Mouse (Mus musculus): ENCODE data around the gene Gns. TPM values are rescaled to one million over a fixed set of nuclear protein-coding genes. Genes with fewer than 3 reads are reported as not detected.

The Gns gene
- polyA plus RNA-seq, 1 experiment from 2014 or later = 63.2 TPM

DNA sequence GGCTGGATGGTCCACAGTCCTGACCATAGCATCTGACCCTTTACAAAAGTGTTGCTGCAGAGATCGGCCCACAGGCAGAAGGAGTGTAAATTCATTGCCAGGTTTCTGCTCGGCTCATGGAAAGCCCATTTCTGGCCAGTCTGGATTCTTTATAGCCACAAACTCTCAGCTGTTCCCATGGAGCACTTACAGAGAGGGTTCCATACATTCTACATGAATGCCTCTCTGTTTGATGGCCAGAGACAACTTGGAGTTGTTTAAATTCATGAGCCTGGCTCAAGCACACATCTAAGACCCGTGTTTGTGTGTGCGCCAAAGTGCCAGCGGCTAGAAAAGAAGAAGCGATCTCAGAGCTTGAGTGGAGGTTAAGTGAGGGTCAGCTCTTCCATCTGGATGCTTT, 29.4 kb downstream of the Gns start:
- no peak overlapping the region for H3K27ac ChIP-seq
- H3K9me3 ChIP-seq (replicated peaks; ENCODE audit: low read length) = no peaks in the 10 kb centered on the region
- H3K9ac ChIP-seq (ENCODE audit: low read depth, low read length) = no peak overlapping the region
- peaks cover 69% of the 10 kb centered on the region for H3K36me3 ChIP-seq (ENCODE audit: insufficient read depth, low read length)
- H3K4me2 ChIP-seq (ENCODE audit: low read length) = no peak overlapping the region
- H3K4me1 ChIP-seq (replicated peaks; ENCODE audit: insufficient read depth, low read length) = no peaks in the 10 kb centered on the region
- DNase-seq (ENCODE audit: low spot score) = no peak
- H3K27me3 ChIP-seq (ENCODE audit: insufficient read depth, low read length) = no peaks in the 10 kb centered on the region
- H3K4me3 ChIP-seq (replicated peaks; ENCODE audit: low read depth, low read length) = no peak overlapping the region
- no peak for ATAC-seq (replicated peaks; ENCODE audit: low FRiP score, low read depth)
- no peak for TF ChIP-seq CTCF (IDR thresholded peaks at IDR 0.05; ENCODE audit: low read depth)
- WGBS = 73% methylated on average over 6 of the region's 6 CpGs

DNA sequence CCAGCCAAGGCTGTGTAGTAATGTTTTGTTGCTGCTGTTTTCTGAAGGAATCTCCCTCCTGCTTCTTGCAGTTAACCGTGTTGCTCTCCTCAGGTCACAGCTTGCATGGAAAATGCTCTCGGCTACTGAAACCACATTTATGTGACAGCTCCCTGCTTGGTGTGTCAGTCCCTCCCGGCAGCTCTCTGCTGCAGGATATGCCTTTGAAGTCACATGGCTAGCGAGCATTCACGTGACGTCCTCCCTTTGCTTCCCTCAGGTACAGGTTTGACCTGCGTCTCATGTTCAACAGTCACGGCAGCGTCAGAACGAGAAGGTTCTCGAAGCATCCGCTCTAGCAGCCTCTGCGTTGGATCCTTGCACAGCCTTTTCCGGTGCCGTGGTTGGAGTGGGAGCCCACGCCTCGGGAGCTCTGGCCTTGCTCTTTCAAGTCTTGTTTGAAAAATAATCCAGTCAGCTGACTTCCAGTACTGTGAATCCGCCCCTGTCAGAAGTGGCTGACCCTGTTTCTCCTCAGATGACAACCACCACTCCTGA, 30.0 kb downstream of the Gns start:
- no peak for TF ChIP-seq CTCF (IDR thresholded peaks at IDR 0.05; ENCODE audit: low read depth)

DNA sequence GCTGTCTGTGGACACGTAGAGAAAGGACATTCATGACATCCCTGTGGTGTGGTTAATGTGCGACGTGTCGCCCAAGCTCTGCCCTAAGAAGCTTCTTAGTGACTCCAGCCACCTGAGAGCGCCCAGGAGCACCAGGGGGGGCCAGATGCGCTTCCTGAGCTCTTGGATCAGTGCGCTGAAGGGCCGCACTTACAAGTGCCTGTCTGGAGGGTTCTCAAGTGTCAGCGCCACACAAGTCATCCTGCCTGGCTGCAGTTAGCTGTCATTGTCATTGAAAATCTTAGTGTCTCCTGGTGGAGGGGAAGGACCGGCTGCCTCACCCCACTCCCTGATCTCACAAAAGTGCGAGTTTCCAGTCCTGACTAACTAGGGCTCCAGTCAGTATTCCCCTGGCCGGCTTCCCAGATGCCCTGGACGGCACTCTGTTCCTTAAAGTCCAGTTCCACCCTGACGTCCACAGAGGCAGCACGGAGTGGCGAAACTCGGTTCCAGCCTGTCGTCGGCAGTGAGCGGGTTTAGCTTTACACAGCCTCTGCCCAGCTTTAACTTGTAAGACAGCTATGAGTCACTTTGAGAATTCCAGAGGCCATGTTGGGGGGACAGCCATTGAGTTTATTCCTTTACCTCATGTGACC, 30.8 kb downstream of the Gns start:
- DNase-seq (ENCODE audit: low spot score) = no peak
- 75% methylated on average over 20 of the region's 20 CpGs for WGBS
- Histone ChIP-seq H3K36me3 (ENCODE audit: insufficient read depth, low read length) (peaks cover 55% of the 10 kb centered on the region), H3K4me1 (replicated peaks; ENCODE audit: insufficient read depth, low read length) (no peaks in the 10 kb centered on the region), H3K27ac (no peak overlapping the region), H3K9me3 (replicated peaks; ENCODE audit: low read length) (no peaks in the 10 kb centered on the region), H3K27me3 (ENCODE audit: insufficient read depth, low read length) (no peaks in the 10 kb centered on the region), H3K4me3 (replicated peaks; ENCODE audit: low read depth, low read length) (no peak overlapping the region), H3K9ac (ENCODE audit: low read depth, low read length) (no peak overlapping the region), H3K4me2 (ENCODE audit: low read length) (no peak overlapping the region)
- TF ChIP-seq CTCF (IDR thresholded peaks at IDR 0.05; ENCODE audit: low read depth) = no peak
- no peak for ATAC-seq (replicated peaks; ENCODE audit: low FRiP score, low read depth)

More for the DNA sequence above, 30.0 kb downstream of the Gns start:
- no peaks in the 10 kb centered on the region for H3K27me3 ChIP-seq (ENCODE audit: insufficient read depth, low read length)
- ATAC-seq (replicated peaks; ENCODE audit: low FRiP score, low read depth) (no peak), DNase-seq (ENCODE audit: low spot score) (no peak)
- no peaks in the 10 kb centered on the region for H3K4me1 ChIP-seq (replicated peaks; ENCODE audit: insufficient read depth, low read length)
- no peak overlapping the region for H3K27ac ChIP-seq
- no peak overlapping the region for H3K4me3 ChIP-seq (replicated peaks; ENCODE audit: low read depth, low read length)
- peaks cover 63% of the 10 kb centered on the region for H3K36me3 ChIP-seq (ENCODE audit: insufficient read depth, low read length)
- 71% methylated on average over 18 of the region's 18 CpGs for WGBS
- H3K4me2 ChIP-seq (ENCODE audit: low read length) = no peak overlapping the region
- no peaks in the 10 kb centered on the region for H3K9me3 ChIP-seq (replicated peaks; ENCODE audit: low read length)
- H3K9ac ChIP-seq (ENCODE audit: low read depth, low read length) = no peak overlapping the region

DNA sequence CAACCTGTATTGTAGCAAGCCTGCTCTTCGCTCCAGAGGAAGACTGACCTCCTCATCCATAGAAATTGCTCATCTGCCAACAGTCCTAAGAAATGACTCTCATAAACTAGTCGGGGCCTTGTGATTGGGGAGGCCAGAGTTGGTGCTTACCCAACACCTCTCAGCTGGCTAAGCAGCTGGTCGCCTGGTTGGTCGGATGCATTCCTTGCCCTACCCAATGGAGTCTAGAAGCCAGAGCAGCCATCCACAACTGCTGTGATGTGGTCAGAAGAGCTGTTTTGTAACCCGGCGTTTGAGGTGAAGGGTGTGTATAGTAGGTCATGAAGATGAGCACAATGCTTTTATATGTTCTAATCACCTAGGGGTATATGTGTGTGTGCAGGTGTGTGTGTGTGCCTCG, 33.7 kb downstream of the Gns start:
- no peaks in the 10 kb centered on the region for H3K4me1 ChIP-seq (replicated peaks; ENCODE audit: insufficient read depth, low read length)
- DNase-seq (ENCODE audit: low spot score) = no peak
- no peak overlapping the region for H3K4me3 ChIP-seq (replicated peaks; ENCODE audit: low read depth, low read length)
- no peak for ATAC-seq (replicated peaks; ENCODE audit: low FRiP score, low read depth)
- no peak overlapping the region for H3K27ac ChIP-seq
- TF ChIP-seq CTCF (IDR thresholded peaks at IDR 0.05; ENCODE audit: low read depth) = no peak
- no peaks in the 10 kb centered on the region for H3K27me3 ChIP-seq (ENCODE audit: insufficient read depth, low read length)
- no peaks in the 10 kb centered on the region for H3K9me3 ChIP-seq (replicated peaks; ENCODE audit: low read length)
- WGBS = 81% methylated on average over 7 of the region's 7 CpGs
- H3K9ac ChIP-seq (ENCODE audit: low read depth, low read length) = no peak overlapping the region
- H3K4me2 ChIP-seq (ENCODE audit: low read length) = no peak overlapping the region
- peaks cover 26% of the 10 kb centered on the region for H3K36me3 ChIP-seq (ENCODE audit: insufficient read depth, low read length)

DNA sequence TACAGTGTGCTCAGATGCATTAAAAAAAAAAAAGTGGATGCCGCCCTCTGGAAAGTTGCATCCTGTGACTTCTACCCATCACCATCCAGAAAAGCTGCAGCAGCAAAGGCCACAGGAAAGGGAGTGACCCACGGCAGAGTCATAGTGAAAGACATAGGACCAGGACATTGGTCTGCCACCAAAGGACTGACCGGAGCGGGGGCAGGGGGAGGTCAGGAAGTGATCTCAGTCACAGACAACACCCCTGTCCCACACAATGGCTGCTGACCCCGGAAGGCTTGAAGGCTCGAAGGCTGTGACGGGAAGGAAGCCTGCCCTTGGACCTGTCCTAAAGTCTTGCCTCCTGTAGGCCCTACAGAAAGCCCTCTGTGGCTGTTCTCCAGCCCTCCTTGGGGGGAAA, 36.1 kb downstream of the Gns start:
- Histone ChIP-seq H3K9me3 (replicated peaks; ENCODE audit: low read length) (no peaks in the 10 kb centered on the region), H3K27ac (no peak overlapping the region), H3K4me2 (ENCODE audit: low read length) (no peak overlapping the region), H3K36me3 (ENCODE audit: insufficient read depth, low read length) (0 out of 2 replicates have a peak, but pooled peaks cover 7% of the 10 kb centered on the region), H3K4me1 (replicated peaks; ENCODE audit: insufficient read depth, low read length) (no peaks in the 10 kb centered on the region), H3K27me3 (ENCODE audit: insufficient read depth, low read length) (no peaks in the 10 kb centered on the region), H3K4me3 (replicated peaks; ENCODE audit: low read depth, low read length) (no peak overlapping the region), H3K9ac (ENCODE audit: low read depth, low read length) (no peak overlapping the region)
- WGBS = 78% methylated on average over 7 of the region's 7 CpGs
- ATAC-seq (replicated peaks; ENCODE audit: low FRiP score, low read depth) = no peak
- DNase-seq (ENCODE audit: low spot score) = no peak
- TF ChIP-seq CTCF (IDR thresholded peaks at IDR 0.05; ENCODE audit: low read depth) = no peak

DNA sequence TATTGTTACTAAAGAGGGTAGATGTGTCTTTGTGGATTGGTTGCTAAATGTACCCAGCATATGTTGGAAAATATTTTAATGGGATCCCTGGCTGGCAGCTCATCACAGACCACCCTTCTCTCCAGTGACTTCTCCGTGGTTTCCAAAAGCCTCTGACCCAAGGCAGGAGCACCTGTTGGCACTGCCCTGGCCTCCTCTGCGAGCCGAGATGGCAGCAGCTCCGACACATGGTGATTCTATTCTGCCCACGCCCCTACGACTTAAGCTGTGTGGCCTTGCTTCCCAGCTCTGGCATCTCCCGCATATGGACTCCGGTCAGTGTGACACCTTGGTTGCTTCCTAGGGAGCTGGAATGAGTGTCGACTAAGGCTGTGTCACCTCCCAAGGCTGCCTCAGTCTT, 38.2 kb downstream of the Gns start:
- Histone ChIP-seq H3K27ac (no peak overlapping the region), H3K27me3 (ENCODE audit: insufficient read depth, low read length) (no peaks in the 10 kb centered on the region), H3K4me3 (replicated peaks; ENCODE audit: low read depth, low read length) (no peak overlapping the region), H3K9ac (ENCODE audit: low read depth, low read length) (no peak overlapping the region), H3K4me1 (replicated peaks; ENCODE audit: insufficient read depth, low read length) (no peaks in the 10 kb centered on the region), H3K9me3 (replicated peaks; ENCODE audit: low read length) (no peaks in the 10 kb centered on the region), H3K4me2 (ENCODE audit: low read length) (no peak overlapping the region), H3K36me3 (ENCODE audit: insufficient read depth, low read length) (no peaks in the 10 kb centered on the region)
- TF ChIP-seq CTCF (IDR thresholded peaks at IDR 0.05; ENCODE audit: low read depth) = no peak
- no peak for DNase-seq (ENCODE audit: low spot score)
- no peak for ATAC-seq (replicated peaks; ENCODE audit: low FRiP score, low read depth)
- WGBS = 70% methylated on average over 9 of the region's 9 CpGs

DNA sequence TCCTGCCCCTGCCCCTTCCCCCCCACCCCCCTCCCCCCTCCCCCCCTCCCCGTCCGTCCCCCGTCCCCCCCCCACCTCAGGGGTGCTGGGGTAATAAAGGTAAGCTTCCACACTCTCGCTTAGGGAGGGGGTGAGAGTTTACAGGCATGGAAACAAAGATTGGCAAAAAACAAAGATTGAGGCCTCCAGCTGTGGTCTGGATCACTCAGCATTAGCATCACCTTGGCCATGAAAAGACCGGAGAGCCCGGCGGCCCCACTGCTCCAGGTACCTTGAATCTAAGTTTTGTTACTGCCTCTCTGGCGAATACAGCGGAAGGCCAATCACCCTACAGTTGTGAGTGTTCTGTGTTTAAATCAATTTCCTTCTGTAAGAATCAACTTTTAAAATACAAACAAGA, 39.1 kb downstream of the Gns start:
- ATAC-seq (replicated peaks; ENCODE audit: low FRiP score, low read depth) = no peak
- 78% methylated on average over 6 of the region's 9 CpGs for WGBS
- TF ChIP-seq CTCF (IDR thresholded peaks at IDR 0.05; ENCODE audit: low read depth) = no peak
- H3K4me1 ChIP-seq (replicated peaks; ENCODE audit: insufficient read depth, low read length) = no peaks in the 10 kb centered on the region
- H3K27ac ChIP-seq = no peak overlapping the region
- no peak overlapping the region for H3K9ac ChIP-seq (ENCODE audit: low read depth, low read length)
- DNase-seq (ENCODE audit: low spot score) = no peak
- H3K9me3 ChIP-seq (replicated peaks; ENCODE audit: low read length) = no peaks in the 10 kb centered on the region
- H3K4me2 ChIP-seq (ENCODE audit: low read length) = no peak overlapping the region
- H3K27me3 ChIP-seq (ENCODE audit: insufficient read depth, low read length) = no peaks in the 10 kb centered on the region
- H3K4me3 ChIP-seq (replicated peaks; ENCODE audit: low read depth, low read length) = no peak overlapping the region
- H3K36me3 ChIP-seq (ENCODE audit: insufficient read depth, low read length) = no peaks in the 10 kb centered on the region

Measured in kidney, postnatal 0 days (tissue).